Mouse (Mus musculus) gastrocnemius, adult 18-20 months (tissue): Measurements from ENCODE around the gene Shisal1. TPM values are rescaled to one million over a fixed set of nuclear protein-coding genes. Genes with fewer than 3 reads are reported as not detected.
A peak's percentile ranks its signal among the peaks of the same experiment; 100 is the strongest.

Source experiments
- DNase-seq: peaks from one replicate; pipeline ENCODE4 v3.0.0; 2021; ENCODE audit warnings: low spot score
- long read RNA-seq, 2 experiments: library from polyadenylated mRNA; stranded (forward); transcript quantifications; one replicate each; pipeline ENCODE4 v2.0.0; 2021
- total RNA-seq, 2 experiments: library from RNA; stranded (reverse); gene quantifications; 2 replicates each; pipeline ENCODE4 v1.2.3; 2021

Shisal1 gene
- total RNA-seq: under 1 TPM; 0.38 to 0.57 TPM
- long read RNA-seq, experiment 1, partial matches to known transcripts: 0 of 2 reads
- long read RNA-seq, experiment 1, other reads (novel, unspliced or antisense): 2 of 2 reads
- long read RNA-seq, experiment 2: 0 reads

DNA sequence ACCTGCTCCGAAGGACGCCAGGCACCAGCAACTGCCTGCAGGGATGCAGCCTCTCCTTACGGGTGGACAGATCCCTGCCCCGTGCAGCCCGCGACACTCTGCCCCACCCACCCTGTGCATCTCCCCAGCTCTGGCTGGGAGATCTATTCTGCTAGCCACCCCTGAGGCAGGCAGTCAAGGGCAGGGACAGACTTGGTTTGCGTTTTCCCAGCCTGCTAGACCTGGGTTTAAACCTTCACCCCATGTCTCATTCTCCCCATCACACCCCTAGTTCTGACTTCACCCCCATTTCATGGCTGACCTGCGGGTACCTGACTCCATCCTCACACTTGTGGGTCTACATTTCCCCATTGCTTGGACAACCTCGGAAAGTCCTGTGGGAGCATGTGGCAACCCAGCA lies at the start of gene Shisal1:
Gene Shisal1, minus strand, starts transcription at position 101 of the 400 bp plus-strand sequence.
- no peak for DNase-seq

DNA sequence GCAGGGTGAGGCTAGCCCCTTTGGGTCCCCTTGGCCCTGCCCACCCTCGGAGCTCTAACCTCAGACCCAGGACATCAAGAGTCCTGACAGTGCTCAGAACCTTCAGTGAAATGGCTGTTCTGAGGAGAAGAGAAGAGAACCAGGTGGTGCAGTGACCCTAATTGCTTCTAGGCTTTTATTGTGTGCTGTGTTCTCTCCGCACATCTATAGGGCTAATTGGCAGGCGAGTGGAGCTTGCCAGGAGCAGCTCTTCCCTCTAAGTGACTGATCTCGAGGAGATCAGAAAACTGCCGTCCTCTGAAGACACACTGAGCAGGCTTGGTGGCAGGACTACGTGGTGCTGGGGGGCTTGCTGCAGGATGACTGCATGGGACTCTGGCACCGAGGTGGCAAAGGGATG lies 43.6 kb upstream of the Shisal1 start:
- no peak for DNase-seq

DNA sequence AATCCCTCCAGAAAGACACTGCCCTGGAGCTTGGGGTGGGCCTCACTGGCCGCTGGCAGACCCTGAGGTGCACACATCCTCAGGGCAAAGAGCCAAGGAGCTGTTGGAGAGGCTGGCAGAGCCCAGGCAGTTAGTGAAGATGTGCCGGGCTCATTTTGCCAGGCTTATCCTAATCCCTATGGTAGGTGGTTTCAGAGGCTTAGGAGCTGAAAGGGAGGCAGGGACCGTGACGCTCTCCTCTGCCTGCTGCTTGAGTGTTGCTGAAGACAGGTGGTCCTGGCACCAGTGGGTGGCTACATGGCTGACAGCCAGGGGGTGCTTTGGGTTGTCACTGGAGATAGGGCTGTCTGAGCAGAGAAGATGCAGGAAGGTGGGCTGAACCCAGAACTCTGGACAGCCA lies 37.4 kb upstream of the Shisal1 start:
- no peak for DNase-seq

DNA sequence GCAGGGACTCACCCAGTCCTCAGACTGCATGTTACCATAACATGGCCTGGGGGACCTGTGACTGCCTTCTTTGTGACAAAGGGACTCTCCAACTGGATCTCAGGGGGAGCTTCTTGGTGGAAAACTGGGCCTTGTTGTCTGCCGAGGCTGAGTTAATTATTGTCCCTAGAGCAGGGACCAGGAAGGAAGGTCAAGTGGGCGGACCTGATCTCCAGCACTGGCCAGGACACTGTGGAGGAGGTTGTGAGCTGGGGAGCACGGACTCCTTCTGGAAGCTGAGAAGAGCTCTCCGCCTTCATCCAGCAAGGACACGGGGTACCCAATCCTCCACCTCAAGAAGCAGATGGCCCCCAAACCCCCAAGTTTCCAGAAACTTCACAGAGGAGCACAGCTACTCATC lies 36.7 kb upstream of the Shisal1 start:
- no peak for DNase-seq

DNA sequence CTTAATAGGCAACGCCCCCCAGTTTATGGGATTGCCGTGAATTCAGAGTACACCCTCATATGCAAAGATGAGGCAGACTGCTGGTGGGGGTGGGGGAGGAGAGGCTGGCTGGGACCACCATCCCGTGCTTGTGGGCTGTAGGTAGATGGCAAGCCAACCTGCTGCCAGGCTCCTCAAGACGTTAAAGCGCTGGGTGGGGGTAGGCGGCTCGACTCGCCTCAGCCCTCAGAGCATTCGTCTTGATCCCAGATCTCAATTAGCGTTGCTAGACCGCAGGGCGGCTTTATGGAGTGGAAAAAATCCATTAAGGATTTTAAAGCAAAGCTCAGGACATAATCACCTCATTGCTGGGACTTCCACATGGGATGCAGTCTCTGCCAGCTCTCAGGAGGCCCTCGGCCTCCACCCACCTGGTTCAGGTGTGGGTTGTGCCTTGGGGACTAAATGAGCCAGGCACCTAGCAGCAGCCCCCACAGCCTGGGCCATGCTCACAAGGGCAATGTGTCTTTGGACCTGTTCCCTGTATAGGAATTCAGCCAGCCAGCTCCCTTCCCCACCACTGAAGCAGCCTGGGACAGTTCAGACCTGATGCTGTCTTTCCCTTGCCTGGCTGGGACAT lies 34.5 kb upstream of the Shisal1 start:
- DNase-seq: no peak

DNA sequence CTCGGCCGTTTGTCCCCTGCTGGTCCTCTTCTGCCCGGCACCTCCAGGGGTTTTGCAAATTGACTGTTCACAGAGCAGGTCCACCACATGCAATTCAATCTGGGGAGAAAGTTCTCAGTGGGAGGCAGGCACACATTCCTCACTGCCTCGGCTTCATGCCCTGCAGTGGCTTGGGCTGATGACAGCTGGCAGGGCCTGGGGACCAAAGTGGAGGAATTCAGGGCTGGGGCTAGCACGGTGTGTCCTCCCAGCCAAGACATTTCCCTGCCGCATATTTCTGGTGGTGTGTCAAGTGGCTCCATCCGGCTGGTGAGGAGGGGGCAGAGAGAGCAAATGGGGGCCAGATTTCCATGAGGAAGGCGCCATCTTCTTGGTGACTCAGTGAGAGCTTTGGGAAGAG lies 22.5 kb upstream of the Shisal1 start:
- DNase-seq: peak; percentile 35

DNA sequence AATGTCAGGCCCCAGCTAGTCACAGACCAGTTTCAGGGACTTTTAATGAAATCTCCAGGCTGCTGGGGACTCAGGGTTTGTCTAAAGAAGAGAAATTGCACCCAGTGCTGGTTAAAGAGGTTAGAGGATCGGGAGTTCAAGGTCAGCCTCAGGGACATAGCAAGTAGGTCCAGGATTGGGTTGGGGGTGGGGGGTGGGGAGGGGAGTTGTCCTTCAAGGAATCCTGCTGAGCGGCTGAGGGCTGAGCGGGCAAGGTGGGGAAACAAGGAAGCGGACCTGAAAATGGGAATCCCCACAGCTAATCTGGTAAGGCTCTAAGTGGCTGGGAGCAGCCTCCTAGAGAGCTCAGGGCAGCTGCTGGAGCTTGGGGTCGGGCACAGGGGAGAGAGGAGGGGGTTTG lies 20.9 kb upstream of the Shisal1 start:
- no peak for DNase-seq

DNA sequence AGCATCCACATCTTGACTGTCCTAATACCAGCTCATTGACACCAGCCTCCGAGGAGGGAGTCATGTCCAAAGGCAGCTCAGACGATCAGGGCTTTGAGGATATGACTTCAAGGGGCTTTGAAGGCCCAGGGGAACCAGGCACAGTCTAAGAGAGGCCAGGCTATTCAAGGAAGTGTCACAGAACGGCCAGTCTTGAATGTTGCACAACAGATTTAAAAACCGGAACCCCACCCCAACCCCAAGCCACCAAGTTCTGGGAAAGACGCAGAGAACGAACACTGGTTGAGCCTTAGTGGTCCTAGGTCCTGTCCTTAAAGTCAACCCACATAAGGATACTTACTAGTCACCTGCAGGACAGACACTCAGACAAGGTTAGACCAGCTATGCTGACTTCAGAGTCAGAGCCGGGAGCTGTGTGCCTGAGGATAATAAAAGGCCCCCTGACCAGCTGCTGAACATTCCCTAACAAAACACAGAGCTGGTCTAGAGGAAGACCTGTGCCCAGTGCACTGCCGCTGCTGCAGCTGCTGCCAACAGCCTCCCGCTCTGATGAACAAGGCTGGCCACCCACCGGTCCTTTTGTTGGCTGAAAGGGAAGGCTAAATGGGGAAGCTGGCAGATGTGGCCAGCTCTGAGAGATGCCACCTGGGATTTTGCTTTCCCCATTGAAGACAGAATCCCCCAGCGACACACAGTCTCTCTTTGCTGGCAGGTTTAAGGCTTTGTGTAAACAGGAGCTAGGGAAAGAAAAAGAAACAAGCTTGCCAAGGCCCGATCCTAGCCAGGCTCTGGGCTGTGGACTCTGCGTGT lies 19.8 kb upstream of the Shisal1 start:
- peak; percentile 22 for DNase-seq

DNA sequence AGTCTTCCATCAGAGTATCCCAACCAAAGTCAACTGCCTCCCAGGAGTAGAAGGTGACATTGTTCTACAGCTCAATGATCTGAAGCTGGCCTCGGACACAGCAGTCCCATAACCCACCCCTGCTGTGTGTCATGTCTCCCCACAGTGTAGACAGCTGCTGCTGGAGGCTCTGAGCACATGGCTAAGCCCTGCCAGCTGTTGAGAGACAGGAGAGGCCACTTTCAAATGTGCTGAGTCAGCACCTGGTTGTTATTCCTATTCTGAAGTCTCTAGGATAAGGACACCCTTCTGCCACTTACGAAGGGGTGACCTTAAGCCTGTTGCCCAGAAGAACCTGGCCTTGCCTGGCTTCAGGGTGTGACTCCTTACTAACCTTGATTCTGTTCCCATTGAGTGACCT lies 14.5 kb upstream of the Shisal1 start:
- DNase-seq: no peak

DNA sequence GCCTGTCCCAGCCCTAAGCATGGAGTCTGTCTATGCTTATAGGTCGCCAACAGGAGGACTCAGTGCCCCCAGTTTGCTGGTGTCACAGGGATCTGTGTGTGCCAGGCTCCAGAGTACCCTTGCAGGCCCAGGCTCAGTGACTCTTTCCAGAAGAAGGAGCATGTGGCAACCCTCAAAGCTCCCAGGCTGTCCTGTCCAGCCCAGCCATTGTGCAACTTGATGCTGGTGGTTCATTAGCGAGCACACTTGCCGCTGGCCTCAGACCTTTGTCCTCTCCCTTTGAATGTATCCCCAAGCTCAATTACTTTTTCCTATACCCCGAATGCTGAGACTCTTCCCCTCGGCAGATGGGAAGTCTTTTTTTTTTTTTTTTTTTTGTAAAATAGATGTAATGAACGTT lies 12.1 kb upstream of the Shisal1 start:
- DNase-seq: no peak

DNA sequence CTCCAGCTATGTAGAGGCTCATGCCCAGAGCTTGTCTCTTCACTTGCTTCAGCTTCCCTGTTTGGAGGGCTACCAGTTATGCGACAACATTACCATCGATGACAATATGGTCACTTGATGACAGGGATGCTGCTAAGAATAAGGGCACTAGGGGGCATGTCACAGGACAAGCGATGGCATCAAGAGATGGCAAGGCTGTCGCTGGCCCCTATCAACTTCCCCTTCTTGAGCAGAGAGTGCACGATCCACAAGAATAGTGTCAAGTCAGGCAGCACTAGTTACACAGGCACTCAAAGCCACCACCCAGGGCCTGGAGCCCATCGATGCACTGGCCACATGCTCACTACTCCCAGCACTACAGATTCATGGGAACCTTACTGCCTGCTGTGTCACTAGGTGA lies 8.4 kb upstream of the Shisal1 start:
- no peak for DNase-seq

DNA sequence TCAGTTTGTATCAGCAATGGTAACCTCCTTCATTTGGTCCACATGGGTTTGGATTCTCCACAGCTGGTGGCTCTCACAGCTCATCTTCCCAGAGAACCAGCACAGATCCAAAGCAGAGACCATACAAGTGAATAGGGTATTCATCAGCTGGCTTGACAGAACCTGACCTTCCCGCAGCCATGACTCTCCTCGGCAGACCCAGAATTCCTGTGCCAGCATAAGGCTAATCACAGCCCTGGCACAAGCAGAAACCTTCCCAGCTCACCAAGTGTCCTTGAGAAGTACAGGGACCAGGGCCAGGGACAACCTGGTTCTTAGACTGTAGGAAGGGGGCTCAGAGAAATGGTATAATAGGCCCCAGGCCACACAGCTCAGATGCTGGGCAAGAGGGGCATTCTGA lies 6.2 kb upstream of the Shisal1 start:
- DNase-seq: no peak

DNA sequence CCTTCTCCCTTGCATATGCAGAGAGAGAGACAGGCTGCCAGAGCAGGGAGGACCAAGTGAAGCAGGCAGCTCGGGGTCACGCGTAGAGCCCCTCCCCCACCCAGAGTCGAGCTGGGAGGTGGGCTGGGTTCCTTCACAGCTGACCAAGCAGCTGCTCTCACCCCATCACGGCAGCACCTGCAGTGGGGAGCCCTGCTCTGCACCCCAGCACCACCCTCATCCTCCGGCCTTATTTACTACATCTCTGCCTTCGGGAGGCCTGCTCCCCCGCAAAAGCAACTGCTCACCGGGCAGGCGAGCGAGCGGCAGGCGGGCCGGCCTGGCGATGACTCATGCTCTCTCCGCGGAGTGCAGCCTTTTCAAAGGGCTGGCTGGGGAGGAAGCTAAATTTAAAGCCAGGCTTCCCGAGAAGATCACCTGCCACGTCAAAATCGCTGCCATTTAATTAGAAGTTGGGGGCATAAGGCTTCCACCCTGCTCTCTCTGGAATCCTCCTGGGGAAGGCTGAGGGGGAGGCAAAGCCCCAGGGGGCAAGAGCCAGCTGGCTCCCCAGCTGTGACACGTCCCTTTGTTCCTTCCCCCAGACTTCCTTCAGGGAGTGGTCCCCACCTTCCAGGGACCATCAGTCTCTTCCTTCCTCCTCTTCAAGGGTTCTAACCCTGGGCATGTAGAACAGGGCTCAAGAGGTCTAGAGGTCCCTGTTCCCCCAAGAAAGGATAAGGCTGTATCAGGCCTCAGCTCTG lies 3.7 kb upstream of the Shisal1 start:
- DNase-seq: peak; percentile 26

DNA sequence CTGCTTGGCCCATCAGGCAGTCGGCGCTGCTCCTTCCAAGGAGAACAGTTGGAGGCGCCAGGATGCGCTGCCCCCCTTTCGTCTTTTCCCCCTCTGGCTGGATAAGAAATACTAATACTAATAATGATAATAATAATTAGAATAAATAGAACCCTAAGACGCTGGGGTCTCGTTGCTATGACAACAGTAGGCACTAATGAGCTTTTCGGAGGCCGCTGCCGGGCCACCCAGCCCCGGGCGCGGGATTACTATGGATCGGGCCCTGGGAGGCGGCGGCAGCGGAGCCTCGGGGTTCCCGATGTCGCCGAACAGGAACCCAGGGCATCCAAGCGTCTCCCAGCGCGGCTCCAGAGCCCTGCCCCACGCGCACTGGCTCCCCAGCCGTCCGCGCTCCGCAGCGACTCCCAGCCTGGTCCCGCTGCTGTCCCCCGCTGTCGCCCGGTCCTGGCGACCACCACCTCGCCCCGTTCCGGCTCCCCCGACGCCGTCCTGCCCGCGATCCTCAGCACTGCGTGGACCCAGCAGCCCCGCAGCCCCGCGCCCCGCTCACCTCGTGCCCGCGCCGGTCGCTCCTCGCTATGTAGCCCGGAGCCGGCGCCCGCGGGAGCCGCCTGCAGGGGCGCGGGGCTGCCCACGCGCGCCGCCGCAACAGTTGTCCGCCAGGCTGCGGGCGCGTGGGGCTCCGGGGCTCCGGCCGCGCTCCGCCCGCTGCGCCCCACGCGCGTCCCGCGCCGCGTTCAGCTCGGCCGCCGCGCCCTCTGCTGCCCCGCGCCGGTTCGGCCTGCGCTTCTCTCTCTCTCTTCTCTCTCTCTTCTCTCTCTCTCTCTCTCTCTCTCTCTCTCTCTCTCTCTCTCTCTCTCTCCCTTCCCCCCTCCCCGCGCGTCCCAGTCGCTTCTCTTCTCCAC lies 833 bp downstream of the Shisal1 start:
- DNase-seq: no peak

DNA sequence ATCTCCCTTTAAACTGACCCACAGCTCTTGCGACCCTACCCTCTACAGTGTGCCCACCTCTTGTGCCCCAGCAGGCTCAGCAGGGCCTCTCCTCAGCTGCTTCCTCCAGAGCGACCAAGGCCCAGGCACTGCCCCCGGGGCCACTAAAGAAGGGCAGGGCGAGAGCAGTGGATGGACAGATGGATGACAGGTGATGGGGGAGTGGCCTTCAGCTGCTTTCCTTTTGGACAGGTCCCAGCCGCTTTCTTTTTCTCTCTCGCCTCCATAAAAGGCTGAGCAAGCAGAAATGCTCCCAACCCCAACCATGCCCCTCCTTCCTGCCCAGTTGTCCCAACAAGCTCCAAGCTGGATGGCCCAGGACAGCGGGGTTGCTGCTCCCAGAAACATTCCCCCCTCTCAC lies 2.7 kb downstream of the Shisal1 start:
- DNase-seq: no peak

DNA sequence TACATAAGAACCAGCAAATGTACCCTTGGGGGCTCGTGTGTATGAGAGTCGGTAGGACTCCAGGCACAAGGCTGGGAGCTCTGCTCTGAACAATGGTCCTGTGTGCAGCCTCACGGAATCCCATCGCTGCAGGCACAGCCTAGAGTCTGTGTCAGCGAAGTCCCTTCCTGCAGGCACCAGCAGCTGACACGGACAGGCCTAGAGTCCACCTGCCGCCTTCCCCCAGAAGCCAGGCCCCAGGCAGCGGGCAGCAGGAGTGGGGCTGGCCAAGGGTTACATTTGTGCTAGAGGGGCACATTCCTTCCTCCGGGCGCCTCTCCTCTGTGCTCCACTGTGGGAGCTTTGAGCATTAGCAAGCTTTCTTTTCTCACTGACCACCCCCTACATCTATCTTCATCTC lies 3.3 kb downstream of the Shisal1 start:
- DNase-seq: no peak

DNA sequence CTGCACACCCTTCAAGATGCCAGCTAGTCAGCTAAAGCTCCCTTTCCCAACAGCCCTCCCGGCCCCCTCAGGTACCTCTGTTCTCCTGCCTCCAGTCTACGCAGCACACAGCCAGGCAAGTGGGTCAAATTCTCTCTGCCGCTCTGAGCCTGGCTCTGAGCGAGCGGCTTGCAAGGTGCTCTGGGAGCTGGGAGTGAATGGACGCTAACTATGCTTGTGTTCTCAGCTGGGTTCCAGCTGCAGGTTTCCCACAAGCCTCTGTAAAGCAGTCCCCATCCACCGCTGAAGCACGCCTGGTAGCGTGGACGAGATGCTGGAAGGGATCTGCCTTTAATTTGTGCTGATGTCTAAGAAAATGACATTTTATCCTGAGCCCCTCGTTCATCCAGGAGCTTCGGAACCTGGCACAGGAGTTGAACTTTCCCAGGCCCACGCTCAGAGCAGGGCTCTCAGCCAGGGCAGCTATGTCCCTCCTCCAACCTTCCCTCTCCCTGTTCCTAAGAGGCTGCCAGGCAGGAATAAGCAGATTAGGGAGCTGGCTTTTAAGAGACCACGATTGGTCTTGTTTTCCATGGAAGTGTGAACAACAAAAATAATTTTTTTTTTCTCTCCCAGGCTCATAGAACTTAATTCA lies 5.1 kb downstream of the Shisal1 start:
- DNase-seq: no peak

DNA sequence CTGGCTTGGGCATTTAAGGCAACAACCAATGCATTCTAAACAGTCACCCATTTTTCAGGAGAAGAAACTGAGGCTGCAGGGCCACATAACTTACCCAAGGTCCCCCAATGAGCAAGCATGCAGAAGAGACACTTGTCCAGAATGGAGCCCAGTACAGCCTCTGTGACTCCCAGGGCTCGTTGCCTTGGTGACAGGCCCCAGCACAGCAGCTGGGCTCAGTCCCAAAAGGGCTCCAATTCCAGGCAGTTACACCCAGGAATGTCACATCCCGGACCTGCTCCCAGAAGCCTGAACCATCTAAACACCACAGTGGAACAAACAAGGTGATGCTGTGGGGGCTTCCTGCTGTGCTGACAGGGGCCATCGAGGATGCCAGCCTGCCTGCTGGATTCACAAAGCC lies 6.1 kb downstream of the Shisal1 start:
- peak; percentile 35 for DNase-seq

DNA sequence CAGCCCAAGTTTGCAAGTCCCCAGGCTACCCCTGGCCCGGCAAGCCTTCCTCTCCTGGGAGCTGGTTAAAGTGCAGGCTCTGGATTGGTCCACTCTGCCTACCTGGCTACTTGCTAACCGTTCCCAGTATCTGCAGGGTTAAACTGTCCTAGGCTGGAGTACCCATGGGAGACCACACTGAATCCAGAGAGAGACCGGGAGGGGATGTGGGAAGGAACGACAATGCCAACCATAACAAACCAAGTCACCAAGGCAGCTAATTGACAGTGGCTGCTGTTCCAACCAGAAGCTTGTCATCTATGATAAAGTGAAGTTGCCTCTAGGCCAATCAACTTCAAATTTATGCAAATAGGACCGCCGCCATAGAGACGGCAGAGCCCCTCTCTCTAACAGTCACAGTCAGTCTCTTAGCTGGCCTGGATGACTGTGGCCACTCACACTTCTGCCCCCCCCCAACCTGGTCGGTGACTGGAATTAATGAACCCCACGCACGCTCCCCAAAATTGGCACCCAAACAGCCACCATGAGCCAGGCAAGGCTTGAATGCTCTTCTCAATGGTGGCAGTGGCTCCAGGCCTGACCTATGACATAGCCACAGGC lies 13.2 kb downstream of the Shisal1 start:
- DNase-seq: no peak

DNA sequence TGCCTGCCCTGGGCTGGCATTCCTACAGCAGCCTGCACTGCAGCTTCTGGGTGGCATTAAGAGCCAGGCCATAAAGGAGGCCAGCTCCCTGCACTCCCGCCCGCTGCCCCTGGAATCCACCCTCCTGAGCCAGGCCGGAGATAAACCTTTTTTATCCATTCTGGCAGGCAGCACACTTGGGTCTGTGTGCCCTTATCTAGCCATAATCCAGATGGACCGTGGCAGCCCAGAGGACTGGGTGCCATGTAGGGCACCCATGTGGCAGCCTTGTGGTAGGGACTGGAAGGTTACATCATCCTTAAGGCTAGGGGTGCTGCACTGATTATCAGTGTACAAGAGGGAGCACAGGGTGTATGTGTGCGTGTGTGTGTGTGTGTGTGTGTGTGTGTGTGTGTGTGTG lies 16.4 kb downstream of the Shisal1 start:
- DNase-seq: no peak
